Mouse (Mus musculus) kidney, embryonic 14.5 days (tissue): ENCODE measurements around the gene Fez1. TPM values are rescaled to one million over a fixed set of nuclear protein-coding genes. Genes with fewer than 3 reads are reported as not detected.

ENCODE experiments used
- ATAC-seq: fragments of 200-750 bp; cut with Nextera tagmentation; 2 replicates; pipeline ENCODE4 v1.8.0; 2017; ENCODE audit warnings: moderate number of reproducible peaks, mild to moderate bottlenecking, moderate TSS enrichment, moderate library complexity; ENCODE audit not compliant: low FRiP score, low TSS enrichment
- H3K27ac ChIP-seq: fragments of 300-500 bp; sonication (generic); 2 replicates; pipeline ENCODE4 v1.5.1; 2014; ENCODE audit warnings: low read depth, mild to moderate bottlenecking, low read length, moderate library complexity, mixed read lengths
- H3K27me3 ChIP-seq: fragments of 300-500 bp; sonication (generic); 2 replicates; pipeline ENCODE4 v1.6.1; 2014; ENCODE audit warnings: mild to moderate bottlenecking, low read length; ENCODE audit not compliant: control insufficient read depth, insufficient read depth
- H3K36me3 ChIP-seq: fragments of 300-500 bp; sonication (generic); 2 replicates; pipeline ENCODE4 v1.6.1; 2014; ENCODE audit warnings: low read length, mixed read lengths; ENCODE audit not compliant: control insufficient read depth, insufficient read depth
- H3K4me1 ChIP-seq: fragments of 300-500 bp; sonication (generic); 2 replicates; pipeline ENCODE4 v1.6.1; 2014; ENCODE audit warnings: low read length, mixed read lengths; ENCODE audit not compliant: control insufficient read depth, insufficient read depth
- H3K4me2 ChIP-seq: fragments of 300-500 bp; sonication (generic); replicated peaks from 2 replicates; pipeline ENCODE4 v1.6.1; 2014; ENCODE audit warnings: low read depth, mild to moderate bottlenecking, low read length
- H3K4me3 ChIP-seq: fragments of 300-500 bp; sonication (generic); 2 replicates; pipeline ENCODE4 v1.5.1; 2014; ENCODE audit warnings: mild to moderate bottlenecking, low read length
- H3K9ac ChIP-seq: fragments of 300-500 bp; sonication (generic); 2 replicates; pipeline ENCODE4 v1.6.1; 2014; ENCODE audit warnings: low read depth, mild to moderate bottlenecking, low read length, moderate library complexity
- H3K9me3 ChIP-seq: fragments of 300-500 bp; sonication (generic); 2 replicates; pipeline ENCODE4 v1.6.1; 2016; ENCODE audit warnings: low read length; ENCODE audit not compliant: control insufficient read depth
- WGBS: fragments of 180-500 bp; shearing (Covaris S2); extraction: QIAGEN DNeasy Blood & Tissue Kit; methylation state at CpG from one replicate; pipeline ENCODE4 v1.1.7; 2014; 5-methylcytosine and 5-hydroxymethylcytosine counted together
- polyA plus RNA-seq: library from polyadenylated mRNA; unstranded; fragments of >200 nt; fragmentation: Nextera tagmentation; extraction: Ambion mirVana; gene quantifications from 2 replicates; pipeline ENCODE4 v1.2.1, GENCODE M21; 2014

The Fez1 gene
- polyA plus RNA-seq, 1 experiment from 2014 or later: 5.4 TPM

DNA sequence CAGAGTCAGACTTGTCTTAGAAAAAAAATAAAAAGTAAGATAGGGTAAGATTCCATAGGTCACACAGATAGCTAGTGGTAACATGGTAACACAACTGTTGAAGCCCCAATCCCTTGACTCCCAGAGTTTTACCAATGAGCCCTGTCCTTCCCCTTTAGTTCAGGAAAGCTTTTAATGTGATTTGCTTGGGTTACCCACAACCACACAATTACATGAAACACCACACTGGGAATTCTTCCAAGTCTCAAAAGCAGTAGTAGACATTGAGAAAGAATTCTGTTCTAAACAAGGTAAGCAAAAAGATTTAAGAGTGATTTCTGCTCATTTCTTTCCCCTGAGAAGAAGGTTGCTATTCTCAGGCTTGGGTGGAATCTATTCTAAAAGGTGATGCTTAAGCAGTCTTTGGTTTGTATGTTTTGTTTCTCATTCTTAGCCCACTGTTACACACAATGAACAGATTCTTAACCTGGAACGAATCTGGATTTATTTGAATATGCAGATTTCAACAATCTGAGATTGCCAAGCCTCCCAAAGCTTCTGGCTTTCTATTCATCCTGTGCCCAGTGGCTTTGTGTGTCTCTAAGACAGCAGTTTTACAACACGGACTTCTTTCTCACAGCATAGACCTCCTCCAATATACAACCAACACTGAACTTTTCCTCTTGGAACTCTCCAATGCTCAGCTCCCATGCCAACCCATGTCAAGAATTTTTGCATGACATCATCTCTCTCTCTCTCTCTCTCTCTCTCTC is 5.1 kb downstream of the Fez1 start:
- Histone ChIP-seq H3K4me3 (no peak overlapping the region), H3K9ac (no peak overlapping the region), H3K27me3 (no peaks in the 10 kb centered on the region), H3K4me1 (0 out of 2 replicates have a peak, but pooled peaks cover under 1% of the 10 kb centered on the region), H3K36me3 (no peaks in the 10 kb centered on the region), H3K4me2 (no peak overlapping the region), H3K27ac (no peak overlapping the region), H3K9me3 (no peaks in the 10 kb centered on the region)
- WGBS: 62% methylated on average over 2 of the region's 2 CpGs
- no peak for ATAC-seq

- peaks cover 3% of the 10 kb centered on the region; the same call in 1 of the 2 replicates for H3K27me3 ChIP-seq
- H3K4me3 ChIP-seq: no peak overlapping the region
- 0 out of 2 replicates have a peak, but pooled peaks cover 5% of the 10 kb centered on the region for H3K4me1 ChIP-seq
- no peak overlapping the region for H3K9ac ChIP-seq
- no peaks in the 10 kb centered on the region for H3K36me3 ChIP-seq
- H3K4me2 ChIP-seq: no peak overlapping the region
- H3K9me3 ChIP-seq: no peaks in the 10 kb centered on the region
- WGBS: 68% methylated on average over 6 of the region's 6 CpGs
- H3K27ac ChIP-seq: no peak overlapping the region
- no peak for ATAC-seq
Measured at GRCm38 (mm10) chr9:36831401-36831800, 9.7 kb downstream of the Fez1 start.

GRCm38 (mm10) chr9:36832529-36832928 is 10.9 kb downstream of the Fez1 start:
- no peaks in the 10 kb centered on the region for H3K36me3 ChIP-seq
- H3K4me2 ChIP-seq: peak overlapping the region; percentile 85
- WGBS: under 1% methylated on average over 32 of the region's 32 CpGs
- H3K27me3 ChIP-seq: peaks cover 6% of the 10 kb centered on the region; the same call in 1 of the 2 replicates
- H3K9ac ChIP-seq: peak overlapping the region; percentile 52
- 0 out of 2 replicates have a peak, but pooled peaks cover 5% of the 10 kb centered on the region for H3K4me1 ChIP-seq
- no peaks in the 10 kb centered on the region for H3K9me3 ChIP-seq
- peak overlapping the region; percentile 49 for H3K4me3 ChIP-seq
- H3K27ac ChIP-seq: no peak overlapping the region
- ATAC-seq: peak; percentile 93

GRCm38 (mm10) chr9:36833043-36833881 is 11.6 kb downstream of the Fez1 start:
- peak overlapping the region; percentile 52; the same call in 1 of the 2 replicates for H3K9ac ChIP-seq
- no peak overlapping the region for H3K27ac ChIP-seq
- H3K27me3 ChIP-seq: peaks cover 6% of the 10 kb centered on the region; the same call in 1 of the 2 replicates
- H3K4me3 ChIP-seq: peak overlapping the region; percentile 49
- whole genome bisulfite sequencing: 1% methylated on average over 29 of the region's 31 CpGs
- peak; percentile 41 for ATAC-seq
- H3K4me1 ChIP-seq: 0 out of 2 replicates have a peak, but pooled peaks cover 5% of the 10 kb centered on the region
- H3K36me3 ChIP-seq: no peaks in the 10 kb centered on the region
- peak overlapping the region; percentile 85 for H3K4me2 ChIP-seq
- no peaks in the 10 kb centered on the region for H3K9me3 ChIP-seq

DNA sequence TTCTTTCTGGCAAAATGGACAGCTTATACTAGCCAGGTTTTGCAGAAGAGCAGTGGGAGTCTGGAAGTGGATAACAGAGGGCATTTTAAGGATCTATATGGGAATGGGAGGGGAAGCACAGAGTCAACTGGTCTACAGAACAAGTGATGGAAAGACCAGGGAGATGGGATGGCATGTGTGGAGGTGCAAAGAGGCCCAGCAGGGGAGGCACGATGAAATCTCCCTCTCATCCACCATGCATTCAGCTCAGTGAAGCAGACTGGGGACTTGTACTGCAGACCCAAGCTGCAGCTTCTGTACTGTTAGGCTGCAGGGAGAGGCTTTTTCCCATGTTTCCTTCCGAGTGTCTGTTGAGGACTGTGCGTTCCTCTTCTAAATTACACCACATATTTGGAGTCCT is 12.2 kb downstream of the Fez1 start:
- Histone ChIP-seq H3K36me3 (no peaks in the 10 kb centered on the region), H3K4me3 (peak overlapping the region; percentile 49; the same call in 1 of the 2 replicates), H3K27me3 (peaks cover 6% of the 10 kb centered on the region; the same call in 1 of the 2 replicates), H3K4me1 (0 out of 2 replicates have a peak, but pooled peaks cover 5% of the 10 kb centered on the region), H3K4me2 (peak overlapping the region; percentile 85; the same call in 1 of the 2 replicates), H3K27ac (no peak overlapping the region), H3K9me3 (no peaks in the 10 kb centered on the region), H3K9ac (peak overlapping the region; percentile 5; the same call in 1 of the 2 replicates)
- ATAC-seq: no peak
- 53% methylated on average over 3 of the region's 3 CpGs for WGBS

DNA sequence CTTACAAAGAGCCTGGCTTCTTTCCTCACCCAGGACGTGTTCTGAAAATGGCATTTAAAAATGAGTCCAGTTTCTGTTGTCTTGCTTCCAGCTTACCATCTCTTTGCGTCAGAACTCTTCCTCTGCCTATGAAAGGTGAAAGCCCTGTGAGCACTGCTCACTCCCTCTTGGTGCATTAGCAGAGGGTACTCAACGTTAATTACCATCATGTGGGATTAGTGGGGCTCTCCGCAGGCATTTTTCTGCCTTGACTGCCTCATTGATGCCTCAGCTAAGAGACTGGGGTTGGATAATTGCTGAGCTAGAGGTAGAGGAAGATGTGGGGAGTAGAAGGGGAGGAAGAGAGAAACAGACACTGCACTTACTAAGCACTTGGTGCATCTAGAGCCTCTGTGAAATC is 24.7 kb downstream of the Fez1 start:
- H3K27me3 ChIP-seq: no peaks in the 10 kb centered on the region
- ATAC-seq: no peak
- H3K4me2 ChIP-seq: no peak overlapping the region
- no peaks in the 10 kb centered on the region for H3K4me1 ChIP-seq
- H3K4me3 ChIP-seq: no peak overlapping the region
- H3K9me3 ChIP-seq: no peaks in the 10 kb centered on the region
- WGBS: 58% methylated on average over 4 of the region's 4 CpGs
- no peak overlapping the region for H3K9ac ChIP-seq
- H3K27ac ChIP-seq: no peak overlapping the region
- H3K36me3 ChIP-seq: no peaks in the 10 kb centered on the region

GRCm38 (mm10) chr9:36848661-36849060 is 27.0 kb downstream of the Fez1 start:
- 73% methylated on average over 2 of the region's 2 CpGs for WGBS
- H3K4me3 ChIP-seq: no peak overlapping the region
- no peaks in the 10 kb centered on the region for H3K4me1 ChIP-seq
- ATAC-seq: no peak
- H3K27ac ChIP-seq: no peak overlapping the region
- H3K36me3 ChIP-seq: no peaks in the 10 kb centered on the region
- H3K9me3 ChIP-seq: no peaks in the 10 kb centered on the region
- no peak overlapping the region for H3K4me2 ChIP-seq
- H3K9ac ChIP-seq: no peak overlapping the region
- H3K27me3 ChIP-seq: no peaks in the 10 kb centered on the region

GRCm38 (mm10) chr9:36850091-36850490 is 28.4 kb downstream of the Fez1 start:
- no peaks in the 10 kb centered on the region for H3K4me1 ChIP-seq
- no peaks in the 10 kb centered on the region for H3K27me3 ChIP-seq
- no peak overlapping the region for H3K4me2 ChIP-seq
- 54% methylated on average over 1 of the region's 1 CpGs for WGBS
- H3K36me3 ChIP-seq: no peaks in the 10 kb centered on the region
- H3K4me3 ChIP-seq: no peak overlapping the region
- no peak overlapping the region for H3K9ac ChIP-seq
- ATAC-seq: no peak
- no peak overlapping the region for H3K27ac ChIP-seq
- no peaks in the 10 kb centered on the region for H3K9me3 ChIP-seq
